Comparison of ENCODE assay signal across 10 mouse cellular contexts in genomic region chr1:154097656-154098055, GRCm38 (mm10).
DNase-seq lines count a peak whose midpoint lies in the region; ATAC-seq and TF ChIP-seq lines count a peak whose summit lies in the region.
"Had no signal": no experiment of that assay in that cellular context is flagged by ENCODE, and none has a peak within 500 bp of the region (broad histone marks: within the 10 kb centered on the region; RNA-seq: fewer than 3 reads in every experiment).

No protein-coding gene starts in this region.

- H3K9ac ChIP-seq in liver, adult 2 months (ENCODE audit: low read depth, low read length) = no peak overlapping the region
- no peak overlapping the region for H3K9ac ChIP-seq in midbrain, embryonic 16.5 days (ENCODE audit: low read depth, low read length)

- H3K9me3 ChIP-seq in midbrain, embryonic 16.5 days (replicated peaks; ENCODE audit: control insufficient read depth, low read length, poor library complexity, severe bottlenecking) = no peaks in the 10 kb centered on the region
- H3K9me3 ChIP-seq: midbrain, embryonic 10.5 days had no signal

- DNase-seq in heart, adult 8-10 months (ENCODE audit: low spot score) = peak; percentile 31
- DNase-seq in heart, postnatal 4 days = no peak
- peak; percentile 19 for DNase-seq in right cerebral cortex, adult 18-20 months
- DNase-seq in right cerebral cortex, postnatal 25 days = no peak
- peak; percentile 31 for DNase-seq in liver, adult 2 months (ENCODE audit: extremely low read depth, low read depth, low spot score)
- no peak for DNase-seq in urinary bladder, adult 2 months (ENCODE audit: low spot score)
- DNase-seq: retina, postnatal 1 day had no signal

- no peak overlapping the region for H3K4me3 ChIP-seq in liver, adult 2 months (ENCODE audit: insufficient read depth, low read depth, low read length)
- H3K4me3 ChIP-seq in midbrain, embryonic 16.5 days (ENCODE audit: low read depth, low read length) = no peak overlapping the region
- H3K4me3 ChIP-seq: midbrain, embryonic 10.5 days had no signal

- no peak for TF ChIP-seq CTCF in liver, adult 2 months (IDR thresholded peaks at IDR 0.05; ENCODE audit: low read depth, low read length)

- H3K27ac ChIP-seq in liver, adult 2 months (replicated peaks; ENCODE audit: insufficient read depth, low read depth, low read length) = peak overlapping the region; percentile 26; the same call in 1 of the 2 replicates
- H3K27ac ChIP-seq in midbrain, embryonic 16.5 days (ENCODE audit: low read length) = no peak overlapping the region
- H3K27ac ChIP-seq: midbrain, embryonic 10.5 days had no signal

- no peak for TF ChIP-seq POLR2A in liver, adult 2 months (IDR thresholded peaks at IDR 0.05; ENCODE audit: extremely low read depth, insufficient read depth, low read length)

- no peaks in the 10 kb centered on the region for H3K36me3 ChIP-seq in liver, adult 2 months (ENCODE audit: control insufficient read depth, insufficient read depth, low read length)
- no peaks in the 10 kb centered on the region for H3K36me3 ChIP-seq in midbrain, embryonic 16.5 days (ENCODE audit: control insufficient read depth, insufficient read depth, low read length)
- H3K36me3 ChIP-seq: midbrain, embryonic 10.5 days had no signal

- no peak overlapping the region for H3K4me2 ChIP-seq in midbrain, embryonic 16.5 days (ENCODE audit: low read length)

- WGBS in liver, adult 2 months = 29% methylated on average over 6 of the region's 6 CpGs
- 68% methylated on average over 6 of the region's 6 CpGs for WGBS in midbrain, embryonic 16.5 days

- peaks cover 2% of the 10 kb centered on the region for H3K4me1 ChIP-seq in liver, adult 2 months (ENCODE audit: control insufficient read depth, insufficient read depth, low read length)
- H3K4me1 ChIP-seq in midbrain, embryonic 16.5 days (ENCODE audit: control insufficient read depth, insufficient read depth, low read length) = peaks cover 4% of the 10 kb centered on the region

- ATAC-seq in monocyte, adult 5-6 weeks (replicated peaks; ENCODE audit: insufficient number of reproducible peaks, low FRiP score, low TSS enrichment, poor library complexity, severe bottlenecking) = peak; percentile 75
- ATAC-seq in midbrain, embryonic 16.5 days = no peak

- H3K79me2 ChIP-seq in liver, adult 2 months (ENCODE audit: control insufficient read depth, insufficient read depth, low read length) = no peaks in the 10 kb centered on the region

- no peaks in the 10 kb centered on the region for H3K27me3 ChIP-seq in liver, adult 2 months (ENCODE audit: control insufficient read depth, insufficient read depth, low read length)
- H3K27me3 ChIP-seq in midbrain, embryonic 16.5 days (ENCODE audit: control insufficient read depth, insufficient read depth, low read depth, low read length) = no peaks in the 10 kb centered on the region

Comparison
In these comparisons a context has a peak if more than half of its experiments do, and no peak if none do; other contexts are left out.
1. DNase-seq: peak in heart, adult 8-10 months (single experiment), right cerebral cortex, adult 18-20 months (single experiment) and liver, adult 2 months (single experiment); none in heart, postnatal 4 days (single experiment), right cerebral cortex, postnatal 25 days (single experiment) and urinary bladder, adult 2 months (single experiment).